Mouse (Mus musculus) CD4-positive, CD25-positive, alpha-beta regulatory T cell, adult 2 months (primary cell): ENCODE data around the gene En1.

Experiments used
- DNase-seq: peaks from one replicate; pipeline ENCODE4 v3.0.0-alpha.2; 2012; ENCODE audit warnings: low read depth, low spot score

Gene En1

DNA sequence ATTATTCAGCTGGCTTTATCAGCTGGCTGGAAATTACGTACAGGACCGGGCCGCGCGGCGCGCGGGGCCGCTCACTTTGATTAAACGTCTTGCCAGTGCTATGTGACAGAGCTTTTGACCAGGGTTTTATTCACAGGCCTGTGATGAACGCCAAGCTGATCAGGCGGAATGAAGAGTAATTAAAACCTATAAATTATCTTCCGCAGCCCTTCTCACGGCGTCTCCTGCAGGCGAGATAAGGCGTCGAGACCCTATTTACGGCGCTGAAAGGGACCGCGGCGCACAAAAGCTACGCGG is 2.1 kb upstream of the En1 start:
- DNase-seq, result no peak

DNA sequence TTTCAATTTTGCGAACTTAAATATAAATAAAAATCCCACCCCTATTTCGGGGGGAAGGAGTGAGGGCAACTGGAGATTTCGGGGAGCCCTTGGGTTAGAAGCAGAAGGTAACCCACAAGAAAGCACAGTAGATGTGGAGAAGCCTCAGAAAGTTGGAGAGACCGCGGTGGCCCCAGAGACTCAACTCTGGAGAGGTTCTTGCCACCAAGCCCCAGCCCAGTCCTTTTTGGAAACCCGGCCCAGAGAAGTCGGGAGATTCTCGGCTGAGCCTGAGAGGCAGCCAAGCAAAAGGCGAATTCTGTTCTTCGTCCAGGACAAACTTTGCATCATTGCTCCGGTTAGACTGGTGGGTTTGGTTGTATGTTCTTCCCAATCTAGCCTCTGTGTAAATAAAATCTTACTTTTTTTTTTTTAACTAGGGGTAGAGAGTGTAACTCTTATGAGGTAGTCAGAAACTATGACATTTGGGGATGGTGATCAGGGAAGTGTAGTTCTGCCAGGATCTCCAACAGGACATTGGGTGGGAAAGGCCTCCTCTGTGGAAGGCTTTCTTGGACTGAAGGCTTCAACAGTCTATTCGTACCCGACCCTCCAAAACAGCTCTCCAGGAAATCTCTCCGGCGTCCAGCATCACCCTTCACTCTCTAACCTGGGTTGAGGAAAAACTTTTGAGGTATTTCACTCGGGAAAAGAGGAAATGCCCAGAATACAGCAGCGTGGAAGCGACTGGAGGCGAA is 1.5 kb upstream of the En1 start:
- DNase-seq, result no peak

DNA sequence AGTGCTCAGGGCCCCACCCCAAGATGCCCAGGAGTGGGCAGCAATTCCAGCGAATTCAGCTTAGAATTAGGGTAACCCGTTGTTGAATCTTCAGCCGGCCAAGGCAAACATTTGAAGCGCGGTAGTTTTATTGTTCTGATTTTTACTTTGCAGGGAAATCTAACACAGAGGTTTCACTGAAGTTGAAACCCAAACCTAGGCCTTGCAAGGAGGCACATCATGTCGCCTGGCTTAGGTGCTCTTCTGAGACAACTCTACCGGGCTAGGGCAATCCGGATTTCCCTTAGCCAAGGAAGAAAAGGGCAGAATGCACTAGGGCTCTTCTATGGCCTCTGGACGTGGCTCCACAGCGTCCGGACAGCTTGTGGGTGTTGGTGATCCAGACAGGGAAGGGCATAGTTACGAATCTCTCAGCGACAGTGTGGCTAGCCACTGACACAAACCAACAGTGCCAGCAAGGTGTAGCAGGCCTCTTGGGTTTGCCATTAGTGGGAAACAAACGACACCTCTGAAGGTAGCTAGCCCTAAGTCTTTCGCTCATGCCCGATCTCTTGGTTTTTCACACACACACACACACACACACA is 873 bp upstream of the En1 start:
- DNase-seq, result no peak

DNA sequence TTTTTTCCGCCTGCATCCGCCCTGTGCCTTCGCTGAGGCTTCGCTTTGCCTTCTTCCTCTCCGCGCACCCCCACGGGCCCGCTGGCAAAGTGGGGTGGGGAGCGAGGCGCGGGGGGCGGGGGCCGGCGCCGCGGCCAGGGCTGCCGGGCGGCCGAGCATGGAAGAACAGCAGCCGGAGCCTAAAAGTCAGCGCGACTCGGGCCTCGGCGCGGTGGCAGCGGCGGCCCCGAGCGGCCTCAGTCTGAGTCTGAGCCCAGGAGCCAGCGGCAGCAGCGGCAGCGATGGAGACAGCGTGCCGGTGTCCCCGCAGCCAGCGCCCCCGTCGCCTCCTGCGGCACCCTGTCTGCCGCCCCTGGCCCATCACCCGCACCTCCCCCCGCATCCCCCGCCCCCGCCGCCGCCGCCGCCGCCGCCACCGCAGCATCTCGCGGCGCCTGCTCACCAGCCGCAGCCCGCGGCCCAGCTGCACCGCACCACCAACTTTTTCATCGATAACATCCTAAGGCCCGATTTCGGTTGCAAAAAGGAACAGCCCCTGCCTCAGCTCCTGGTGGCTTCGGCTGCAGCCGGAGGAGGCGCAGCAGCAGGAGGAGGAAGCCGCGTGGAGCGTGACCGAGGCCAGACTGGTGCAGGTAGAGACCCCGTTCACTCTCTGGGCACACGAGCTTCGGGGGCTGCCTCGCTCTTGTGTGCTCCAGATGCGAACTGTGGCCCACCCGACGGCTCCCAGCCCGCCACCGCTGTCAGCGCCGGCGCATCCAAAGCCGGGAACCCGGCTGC is 848 bp downstream of the En1 start:
- no peak for DNase-seq

DNA sequence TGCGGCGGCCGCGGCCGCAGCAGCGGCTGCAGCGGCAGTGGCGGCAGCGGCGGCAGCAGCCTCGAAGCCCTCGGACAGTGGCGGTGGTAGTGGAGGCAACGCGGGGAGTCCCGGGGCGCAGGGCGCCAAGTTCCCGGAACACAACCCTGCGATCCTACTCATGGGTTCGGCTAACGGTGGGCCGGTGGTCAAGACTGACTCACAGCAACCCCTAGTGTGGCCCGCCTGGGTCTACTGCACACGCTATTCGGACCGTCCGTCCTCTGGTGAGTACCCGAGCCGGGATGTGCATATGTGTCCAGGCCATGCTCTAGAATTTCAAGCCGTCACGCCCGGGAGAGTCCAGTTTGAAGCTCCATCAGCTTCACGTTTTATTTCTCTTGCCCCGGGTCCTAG is 1.4 kb downstream of the En1 start:
- DNase-seq, result no peak

DNA sequence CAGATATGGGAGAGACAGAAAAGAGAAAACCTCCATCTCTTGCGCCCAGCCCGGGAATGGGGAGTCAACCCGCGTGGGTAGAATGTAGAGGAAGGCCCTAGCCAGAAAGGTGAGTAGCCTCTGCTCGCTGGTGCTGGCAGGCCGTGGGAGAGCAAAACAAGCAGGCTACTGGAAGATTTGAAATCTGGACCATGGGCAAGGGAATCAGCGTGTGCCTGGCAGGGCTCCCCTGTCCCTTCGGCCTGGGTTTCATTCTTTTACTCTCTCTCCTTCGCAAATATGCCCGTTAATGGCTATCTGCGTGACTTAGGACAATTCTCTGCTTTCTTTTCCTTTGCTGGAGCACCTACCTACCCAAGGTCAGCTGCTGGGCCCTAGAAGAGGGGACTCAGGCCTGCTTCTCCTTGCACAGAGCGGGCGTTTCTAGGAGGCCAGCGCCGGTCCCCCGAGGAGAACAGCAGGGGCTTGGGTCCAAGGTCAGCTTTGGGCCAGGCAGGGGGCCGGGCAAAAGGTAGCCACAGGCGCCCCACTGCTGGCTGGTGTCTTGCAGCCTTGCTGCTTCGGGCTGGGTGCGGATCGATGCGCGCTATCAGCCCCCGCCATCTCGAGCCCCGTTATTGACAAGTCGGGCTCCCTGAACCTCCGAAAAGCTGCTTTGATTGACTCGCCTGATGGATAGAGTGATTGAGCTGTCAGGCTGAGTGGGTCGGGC is 2.4 kb downstream of the En1 start:
- DNase-seq, result no peak

DNA sequence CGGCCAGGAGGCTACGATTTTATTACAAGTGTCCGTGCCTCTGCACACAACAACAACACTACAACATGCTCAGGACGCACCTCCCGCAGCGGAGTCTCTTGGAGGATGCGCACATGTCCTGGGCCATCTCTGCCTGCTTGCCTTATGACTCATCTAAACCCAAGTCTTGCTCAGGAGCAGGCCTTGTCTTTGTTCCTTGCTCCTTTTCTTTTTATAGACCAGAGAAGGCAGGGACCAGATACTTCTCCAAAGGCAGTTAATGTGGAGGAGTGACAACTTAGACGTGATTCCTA is 2.9 kb downstream of the En1 start:
- DNase-seq, result no peak

DNA sequence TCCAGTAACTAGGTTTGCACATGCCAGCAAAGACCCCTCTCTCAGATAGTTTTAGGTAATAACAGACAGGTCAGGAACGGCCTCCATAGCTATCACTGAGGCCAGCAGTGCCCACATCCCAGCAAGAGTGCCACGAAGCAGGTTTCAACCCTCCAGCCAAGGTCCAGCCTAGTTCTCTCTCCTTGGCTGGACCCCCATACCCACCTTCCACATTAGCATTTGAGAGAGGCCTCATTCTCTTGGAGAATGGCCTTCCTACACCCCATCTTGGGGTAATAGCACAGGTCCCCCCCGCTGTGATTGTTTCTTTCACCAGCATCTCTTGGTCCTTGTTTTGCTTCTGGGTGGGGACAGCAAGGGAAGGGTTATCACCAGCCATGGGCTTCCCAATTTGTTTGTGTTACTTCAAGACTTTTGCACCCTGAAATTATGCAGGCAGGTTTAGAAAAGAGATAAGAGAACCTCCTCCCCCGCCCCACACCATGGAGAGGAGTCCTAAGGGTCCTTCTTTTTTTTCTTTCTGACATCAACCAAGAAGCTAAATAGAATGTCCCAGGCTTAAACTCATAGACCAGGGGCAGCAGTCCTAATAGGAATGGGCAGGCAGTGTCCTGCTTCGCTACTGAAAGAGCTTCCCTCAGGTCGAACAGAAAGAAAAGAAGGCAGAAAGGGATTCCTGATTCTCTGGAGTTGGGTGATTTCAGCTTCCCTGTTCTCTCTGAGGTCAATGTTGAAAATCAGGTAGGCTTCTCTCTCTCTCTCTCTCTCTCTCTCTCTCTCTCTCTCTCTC is 3.5 kb downstream of the En1 start:
- no peak for DNase-seq

DNA sequence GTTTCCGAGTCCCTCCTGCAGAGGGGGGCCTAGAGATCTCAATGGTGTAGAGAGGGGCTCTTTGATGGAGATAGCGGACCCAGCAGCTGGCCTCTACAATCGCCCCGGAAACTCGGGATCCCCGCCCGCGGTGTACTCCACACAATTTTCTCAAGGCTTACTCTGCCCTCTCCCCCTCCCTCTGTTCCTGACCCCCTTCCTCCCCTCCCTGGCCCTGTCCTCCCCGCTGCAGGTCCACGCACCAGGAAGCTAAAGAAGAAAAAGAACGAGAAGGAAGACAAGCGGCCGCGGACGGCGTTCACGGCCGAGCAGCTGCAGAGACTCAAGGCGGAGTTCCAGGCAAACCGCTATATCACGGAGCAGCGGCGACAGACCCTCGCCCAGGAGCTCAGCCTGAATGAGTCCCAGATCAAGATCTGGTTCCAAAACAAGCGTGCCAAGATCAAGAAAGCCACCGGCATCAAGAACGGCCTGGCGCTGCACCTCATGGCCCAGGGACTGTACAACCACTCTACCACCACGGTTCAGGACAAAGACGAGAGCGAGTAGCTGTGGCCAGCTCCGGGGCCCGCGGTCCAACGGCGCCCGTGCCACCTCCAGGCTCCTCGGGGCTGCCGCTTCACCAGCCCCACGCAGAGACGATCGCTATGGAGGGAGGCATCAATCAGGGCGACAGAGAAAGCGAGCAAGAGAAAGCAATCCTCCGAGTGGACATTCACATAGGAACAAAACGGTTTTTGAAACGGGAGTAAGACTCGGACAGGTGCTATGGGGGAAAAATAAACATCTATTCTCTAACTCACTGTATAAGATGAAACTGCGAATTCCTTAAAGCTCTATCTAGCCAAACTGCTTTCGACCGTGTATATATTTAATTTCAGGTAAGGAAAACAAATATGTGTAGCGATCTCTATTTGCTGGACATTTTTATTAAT is 4.7 kb downstream of the En1 start:
- DNase-seq, result no peak

DNA sequence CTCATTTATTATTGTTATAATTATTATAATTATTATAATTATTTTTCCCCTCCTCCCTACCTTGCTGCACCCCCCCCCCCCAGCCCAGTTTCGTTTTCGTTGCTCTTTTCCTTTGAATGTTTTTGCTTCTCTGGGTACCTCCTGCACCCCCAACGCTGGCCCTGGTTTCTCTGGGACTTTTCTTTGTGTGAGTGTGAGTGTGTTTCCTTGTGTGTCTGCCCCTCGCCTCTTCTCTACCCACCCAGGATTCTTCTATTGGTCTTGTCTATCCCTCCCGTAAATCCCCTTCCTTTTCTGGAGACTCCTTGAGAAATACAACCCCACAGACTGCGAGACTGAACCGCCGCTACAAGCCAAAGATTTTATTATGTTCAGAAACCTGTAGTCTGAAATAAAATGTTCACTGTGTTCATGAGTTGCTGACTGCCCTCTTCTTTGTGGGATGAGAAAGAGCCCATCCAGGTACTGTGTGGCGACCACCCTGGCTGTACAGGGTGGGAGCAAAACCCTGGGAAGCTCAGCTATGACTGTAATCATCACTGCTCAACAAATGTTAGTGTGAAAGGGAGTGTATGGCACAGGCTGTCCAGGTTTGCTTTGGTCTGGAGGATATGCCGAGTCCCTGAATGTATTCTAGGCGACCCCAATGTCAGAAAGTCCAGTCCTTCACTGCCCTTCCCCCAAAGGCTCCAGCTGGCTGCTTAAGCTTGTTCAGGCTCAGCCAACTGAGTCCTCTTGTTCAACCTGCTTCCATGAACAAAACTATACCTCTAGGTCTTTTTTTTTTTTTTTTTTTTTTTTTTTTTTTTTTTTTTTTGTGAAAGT is 5.6 kb downstream of the En1 start:
- no peak for DNase-seq

DNA sequence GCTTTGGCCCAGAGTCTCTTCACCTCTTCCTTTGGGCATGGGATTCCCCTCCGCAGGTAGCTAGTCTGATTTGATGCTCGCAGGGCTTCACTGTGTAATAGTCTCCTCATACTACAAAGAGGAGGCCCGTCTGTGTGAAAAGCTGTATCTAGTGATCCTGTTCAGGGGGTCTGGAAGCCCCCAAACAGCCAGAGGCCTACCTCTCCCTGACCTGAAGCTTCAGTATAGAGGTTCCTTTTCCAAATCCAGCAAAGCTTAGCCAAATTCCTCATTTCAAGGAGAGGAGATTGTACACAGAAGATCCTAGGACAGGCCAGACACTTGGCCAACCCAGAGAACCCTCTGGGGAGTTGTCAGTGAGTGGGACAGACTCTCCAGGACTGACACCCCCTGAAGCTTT is 6.2 kb downstream of the En1 start:
- no peak for DNase-seq

DNA sequence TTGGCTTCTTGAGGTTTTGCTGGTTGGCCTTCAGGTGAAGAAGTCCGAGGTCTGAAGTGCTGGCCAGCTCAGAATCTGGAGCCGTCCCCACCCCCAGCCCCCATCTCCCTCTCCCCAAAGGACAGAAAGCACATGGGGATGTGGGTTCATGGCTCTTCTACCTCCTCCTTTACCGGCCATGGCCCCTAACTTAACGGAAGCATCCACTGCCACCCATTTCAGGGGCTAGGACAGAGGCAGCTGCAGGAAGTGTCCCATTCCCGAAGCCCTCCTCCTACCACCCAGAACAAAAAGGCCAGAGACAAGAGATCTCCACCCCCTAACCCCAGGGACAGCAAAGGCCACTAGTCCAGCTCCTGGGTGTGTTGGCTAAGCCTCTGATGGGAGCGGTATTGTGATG is 7.4 kb downstream of the En1 start:
- DNase-seq, result no peak

DNA sequence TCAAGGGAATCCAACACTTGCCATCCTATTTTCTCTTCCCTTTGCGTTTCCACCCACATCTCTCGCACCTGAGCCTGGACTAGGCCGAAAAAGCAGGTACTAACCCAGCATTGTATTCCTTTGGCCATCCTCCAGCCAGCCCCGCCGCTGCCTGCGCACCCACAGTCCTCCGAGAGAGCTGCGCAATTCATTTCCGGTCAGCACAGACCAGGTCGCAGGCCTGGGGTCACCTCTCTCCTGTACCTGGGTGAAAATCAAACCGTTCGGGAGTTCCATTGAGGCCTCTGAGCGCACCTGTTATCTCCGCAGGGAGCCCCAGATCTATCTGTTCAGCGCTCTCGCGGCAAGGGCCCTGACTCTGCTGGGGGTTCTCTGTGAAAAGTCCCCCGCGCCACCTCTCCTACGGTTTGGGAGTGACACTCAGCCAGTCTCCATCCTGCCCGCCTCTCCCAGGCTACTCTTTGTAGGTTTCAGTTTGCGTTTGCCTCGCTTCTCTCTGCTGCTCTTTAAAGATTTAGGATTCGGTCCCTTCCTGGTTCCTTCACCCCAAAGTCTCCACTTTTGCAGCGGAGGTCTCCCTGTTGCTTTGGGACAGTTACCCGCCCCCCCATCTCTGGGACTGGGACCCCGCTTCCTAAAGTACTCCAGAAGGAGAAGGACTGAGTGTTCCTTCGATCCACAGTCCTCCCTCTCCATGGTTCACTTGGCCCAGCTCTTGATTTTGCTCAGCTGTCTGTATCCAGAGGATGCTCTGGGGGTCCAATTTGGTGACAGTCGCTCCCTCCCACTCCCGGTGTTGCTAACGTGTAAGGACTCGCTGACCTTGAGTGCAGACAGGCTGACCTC is 11.5 kb downstream of the En1 start:
- DNase-seq, result no peak

DNA sequence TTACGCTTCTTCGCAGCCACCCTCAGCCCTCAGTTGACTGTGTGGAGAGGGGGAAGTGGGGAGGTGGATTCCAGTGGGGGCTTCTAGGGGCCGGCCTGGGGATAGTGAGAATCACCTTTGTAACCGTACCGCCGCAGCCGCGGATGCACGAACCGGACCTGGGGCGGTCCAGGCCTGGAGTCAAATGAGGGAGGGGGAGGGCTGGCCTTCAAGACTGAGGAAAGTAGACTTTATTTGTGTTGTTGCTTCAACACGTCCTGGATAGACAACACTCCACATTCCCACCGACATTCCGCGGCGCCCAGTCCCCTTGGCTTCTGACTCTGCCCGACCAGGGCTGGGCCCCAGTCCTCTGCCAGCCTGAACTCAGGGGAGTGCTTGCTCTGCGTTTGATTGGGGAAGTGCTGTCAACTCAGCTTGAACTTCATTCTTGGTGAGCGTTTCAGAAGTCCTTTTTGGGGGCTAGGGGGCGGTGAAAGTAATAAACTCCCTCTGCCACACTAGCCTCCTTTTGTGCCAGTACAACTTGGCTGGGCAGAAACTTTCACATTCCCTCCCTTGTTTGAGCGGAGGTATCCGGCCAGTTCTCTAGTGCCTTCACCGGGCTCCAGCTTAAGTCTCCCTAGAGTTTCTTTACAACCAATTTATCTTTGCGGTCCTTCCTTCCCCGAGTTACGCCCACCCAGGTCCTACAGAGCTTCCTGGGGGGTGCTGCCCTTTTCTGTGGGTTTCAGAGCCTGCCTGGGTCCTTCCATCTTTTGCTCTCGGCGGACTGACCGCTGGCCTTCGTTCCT is 12.3 kb downstream of the En1 start:
- no peak for DNase-seq

DNA sequence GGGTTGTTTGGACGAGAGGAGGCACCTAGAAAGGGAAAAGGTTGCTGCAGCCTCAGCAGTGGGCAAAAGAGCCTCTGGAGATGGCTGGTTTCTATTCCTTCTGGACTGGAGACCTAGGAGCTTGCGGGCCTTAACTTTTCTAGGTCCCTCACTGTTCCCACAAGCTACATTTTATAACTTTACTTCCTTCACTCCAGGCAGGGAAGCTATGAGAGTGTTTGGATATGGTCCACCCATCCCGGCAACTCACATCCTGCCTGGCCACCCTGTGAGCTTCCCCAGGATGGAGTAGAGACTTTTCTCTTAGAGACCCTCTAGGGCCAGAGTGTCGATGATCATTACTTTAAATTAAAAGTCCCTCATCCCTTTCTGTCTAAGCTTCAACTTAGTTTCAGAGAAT is 13.3 kb downstream of the En1 start:
- DNase-seq, result no peak

DNA sequence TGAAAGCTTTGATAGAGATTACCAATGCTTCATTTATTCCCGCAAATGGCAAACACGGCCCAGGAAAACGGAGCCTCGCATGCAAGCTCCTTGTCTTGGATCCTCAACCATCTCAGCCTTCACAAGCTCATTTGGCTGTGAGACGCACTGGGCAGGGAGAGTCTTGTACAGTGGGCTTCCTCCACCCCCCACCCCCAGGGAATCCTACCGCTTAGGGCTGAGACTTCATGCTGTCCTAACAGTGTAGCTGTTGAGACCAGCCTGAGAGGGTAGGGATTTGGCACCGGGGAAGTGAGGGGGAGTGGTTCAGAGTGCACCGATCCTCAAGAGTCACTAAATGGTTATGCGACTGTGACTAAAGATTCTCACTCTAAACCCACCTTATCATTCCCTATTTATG is 13.7 kb downstream of the En1 start:
- no peak for DNase-seq

DNA sequence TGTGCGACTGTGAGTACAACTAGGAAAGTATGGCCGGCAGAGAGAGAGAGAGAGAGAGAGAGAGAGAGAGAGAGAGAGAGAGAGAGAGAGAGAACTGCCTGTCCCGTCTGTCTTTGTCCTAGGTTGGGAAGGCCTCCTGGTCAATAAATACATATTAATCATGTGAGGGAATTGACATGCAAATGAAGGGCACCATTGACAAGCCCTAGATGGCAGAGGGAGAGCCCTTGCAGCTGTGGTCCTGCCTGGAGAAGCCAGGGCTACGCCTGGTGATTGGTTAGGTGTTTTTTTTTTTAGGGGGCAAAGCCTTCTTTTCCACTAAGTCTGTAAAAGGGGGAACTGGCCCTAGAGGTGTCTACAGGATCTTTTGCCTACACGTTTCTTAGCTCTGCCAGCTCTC is 19.2 kb downstream of the En1 start:
- no peak for DNase-seq

DNA sequence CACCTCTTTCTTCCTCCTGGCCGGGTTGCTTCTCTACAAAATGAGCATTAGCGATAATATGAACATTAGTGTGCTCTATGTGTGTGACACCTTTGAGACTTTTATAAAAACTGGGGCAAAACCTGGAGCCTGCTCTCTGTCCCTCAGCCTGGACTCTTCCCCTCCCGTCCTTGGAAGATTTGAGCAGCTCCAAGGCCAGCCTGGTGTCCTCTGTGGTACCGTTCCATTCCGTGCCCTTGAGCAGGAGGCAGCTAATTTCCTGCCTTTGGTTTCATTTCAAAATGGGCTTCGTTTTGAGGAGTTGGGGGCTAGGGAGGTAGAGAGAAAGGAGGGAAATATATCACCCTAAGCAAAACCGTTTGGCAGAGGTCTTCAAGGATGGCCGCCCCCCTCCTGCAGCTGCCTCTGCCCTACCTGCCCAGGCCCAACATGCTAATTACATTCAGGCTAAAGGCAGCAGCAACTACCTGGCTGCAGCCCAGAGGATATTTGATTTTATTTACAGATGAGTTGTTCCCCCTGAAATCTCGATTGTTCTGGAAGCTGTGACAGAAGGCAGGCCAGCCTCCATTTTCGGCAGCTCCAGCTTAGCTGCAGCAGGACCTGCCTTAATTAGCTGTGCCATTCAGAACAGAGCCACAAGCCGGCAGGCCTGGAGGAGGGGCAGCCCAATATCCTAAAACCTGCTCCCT is 24.9 kb downstream of the En1 start:
- no peak for DNase-seq
